Mouse (Mus musculus) cerebellum, adult 9-11 months (tissue): ENCODE results near the gene Nme7.
A peak's percentile ranks its signal among the peaks of the same experiment; 100 is the strongest.

Source experiments
- DNase-seq: peaks from one replicate; pipeline ENCODE4 v3.0.0; 2022

The Nme7 gene

GRCm38 (mm10) chr1:164384972-164385371 is 81.1 kb downstream of the Nme7 start:
- no peak for DNase-seq

- DNase-seq: no peak
Measured at GRCm38 (mm10) chr1:164389743-164390142, 85.8 kb downstream of the Nme7 start.

GRCm38 (mm10) chr1:164392176-164392575 is 88.3 kb downstream of the Nme7 start:
- no peak for DNase-seq

GRCm38 (mm10) chr1:164395131-164395780 is 91.3 kb downstream of the Nme7 start:
- no peak for DNase-seq

GRCm38 (mm10) chr1:164397672-164398071 is 93.8 kb downstream of the Nme7 start:
- DNase-seq: no peak

GRCm38 (mm10) chr1:164399578-164399977 is 95.7 kb downstream of the Nme7 start:
- no peak for DNase-seq

- no peak for DNase-seq
Measured at GRCm38 (mm10) chr1:164405385-164405802, 101.5 kb downstream of the Nme7 start.

- peak; percentile 8 for DNase-seq
Measured at GRCm38 (mm10) chr1:164406506-164406905, 102.6 kb downstream of the Nme7 start.

- no peak for DNase-seq
Measured at GRCm38 (mm10) chr1:164408655-164409054, 104.7 kb downstream of the Nme7 start.

GRCm38 (mm10) chr1:164411306-164411705 is 107.4 kb downstream of the Nme7 start:
- DNase-seq: no peak

GRCm38 (mm10) chr1:164412906-164413305 is 109.0 kb downstream of the Nme7 start:
- DNase-seq: no peak

- no peak for DNase-seq
Measured at GRCm38 (mm10) chr1:164413608-164414007, 109.7 kb downstream of the Nme7 start.

GRCm38 (mm10) chr1:164415347-164415751 is 111.4 kb downstream of the Nme7 start:
- no peak for DNase-seq

GRCm38 (mm10) chr1:164416692-164417394 is 112.9 kb downstream of the Nme7 start:
- no peak for DNase-seq

GRCm38 (mm10) chr1:164417604-164418003 is 113.7 kb downstream of the Nme7 start:
- no peak for DNase-seq

GRCm38 (mm10) chr1:164418320-164418719 is 114.4 kb downstream of the Nme7 start:
- DNase-seq: no peak

GRCm38 (mm10) chr1:164419401-164419800 is 115.5 kb downstream of the Nme7 start:
- no peak for DNase-seq

GRCm38 (mm10) chr1:164420623-164421354 is 116.9 kb downstream of the Nme7 start:
- DNase-seq: no peak

GRCm38 (mm10) chr1:164426227-164426626 is 122.3 kb downstream of the Nme7 start:
- no peak for DNase-seq

GRCm38 (mm10) chr1:164427777-164428176 is 123.9 kb downstream of the Nme7 start:
- DNase-seq: no peak

- DNase-seq: no peak
Measured at GRCm38 (mm10) chr1:164428644-164429043, 124.7 kb downstream of the Nme7 start.

GRCm38 (mm10) chr1:164432649-164433048 is 128.7 kb downstream of the Nme7 start:
- DNase-seq: no peak

GRCm38 (mm10) chr1:164434049-164434448 is 130.1 kb downstream of the Nme7 start:
- no peak for DNase-seq

GRCm38 (mm10) chr1:164436749-164437148 is 132.8 kb downstream of the Nme7 start:
- no peak for DNase-seq
